Mouse (Mus musculus) lung, postnatal 0 days (tissue): ENCODE results near the gene Cep70.

ENCODE experiments used
- CTCF ChIP-seq: IDR thresholded peaks from 2 replicates; pipeline ENCODE4 v1.5.1; 2016; ENCODE audit warnings: antibody characterized with exemption, mild to moderate bottlenecking
- EP300 ChIP-seq: IDR thresholded peaks from 2 replicates; pipeline ENCODE4 v1.6.1; 2016; ENCODE audit warnings: antibody characterized with exemption, mild to moderate bottlenecking, control low read depth

DNA sequence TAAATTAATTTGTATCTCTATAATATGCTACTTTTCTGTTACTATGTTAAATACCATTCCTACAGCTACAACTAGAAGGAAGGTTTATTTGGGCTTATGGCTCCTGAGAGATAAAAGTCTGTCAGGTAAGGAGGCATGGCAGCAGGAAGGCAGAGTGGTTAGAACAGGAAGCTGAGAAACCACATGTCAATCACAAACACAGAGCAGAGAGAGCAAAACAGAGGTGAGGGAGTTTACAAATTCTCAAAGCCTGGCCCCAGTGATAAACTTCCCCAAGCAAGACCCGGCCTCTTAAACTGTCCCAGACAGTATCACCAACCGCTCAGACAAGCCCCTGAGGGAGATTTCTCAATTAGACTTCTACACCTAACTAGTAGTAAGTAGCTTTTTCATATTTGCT lies 27.0 kb upstream of the Cep70 start:
- TF ChIP-seq CTCF (no peak), EP300 (no peak)
